Mouse (Mus musculus) kidney, adult 2 months (tissue): ENCODE data around the gene Trim15.

Source experiments
- CTCF ChIP-seq: fragments of 200-500 bp; conservative IDR thresholded peaks from 2 replicates; pipeline ENCODE4 v1.5.1; 2011; ENCODE audit warnings: low read depth, mild to moderate bottlenecking, control low read depth, low read length, moderate library complexity, mixed read lengths; ENCODE audit not compliant: insufficient read depth, insufficient read length
- POLR2A ChIP-seq: fragments of 200-500 bp; IDR thresholded peaks from one replicate; pipeline ENCODE4 v1.6.1; 2011; ENCODE audit warnings: low read depth, low read length, control low read depth

DNA sequence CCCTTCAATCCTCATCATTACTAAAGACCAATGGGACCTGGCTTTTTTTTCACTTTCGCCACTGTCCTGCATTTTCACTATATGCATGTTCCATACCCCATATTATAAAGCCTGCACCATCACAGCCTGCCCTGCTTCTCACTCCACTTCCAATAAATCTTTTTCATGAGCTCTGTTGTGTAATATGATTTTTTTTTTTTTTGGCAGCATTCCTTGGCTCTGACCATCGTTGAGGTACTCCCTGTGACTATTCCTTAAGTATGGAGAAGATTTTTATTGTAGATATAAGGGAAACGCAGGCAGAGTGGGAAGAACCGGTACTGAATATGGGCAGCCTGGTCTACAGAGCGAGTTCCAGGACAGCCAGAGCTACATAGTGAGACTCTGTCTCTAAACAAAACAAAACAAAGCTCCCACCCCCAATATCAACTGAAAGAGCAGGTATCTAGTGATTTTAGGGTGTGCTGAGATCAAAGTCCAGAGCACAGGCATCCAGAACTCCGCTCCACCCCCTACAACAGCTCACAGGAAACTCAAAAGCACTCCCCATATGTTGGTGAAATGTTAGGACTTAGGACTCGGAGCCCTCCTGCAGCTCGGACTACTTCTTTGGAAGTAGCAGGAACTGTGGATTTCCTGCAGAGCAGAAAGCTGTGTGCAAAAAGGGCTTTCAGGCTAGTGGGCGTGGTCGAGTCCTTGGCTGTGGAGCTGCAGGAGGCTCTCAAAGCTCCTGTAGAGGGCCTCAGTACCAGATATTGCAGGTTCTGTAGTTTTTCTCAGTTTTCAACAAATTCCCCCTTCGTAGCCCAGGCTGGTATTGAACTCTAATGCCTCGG lies 31.2 kb downstream of the Trim15 start:
- TF ChIP-seq POLR2A (no peak), CTCF (peak; percentile 27; the same call in 1 of the 2 replicates)
